Mouse (Mus musculus) lung, embryonic 16.5 days (tissue): ENCODE measurements around the gene Zfp292. TPM values are rescaled to one million over a fixed set of nuclear protein-coding genes. Genes with fewer than 3 reads are reported as not detected.

Source experiments
- ATAC-seq: fragments of 200-750 bp; cut with Nextera tagmentation; 2 replicates; pipeline ENCODE4 v1.8.0; 2017; ENCODE audit warnings: low read depth, mild to moderate bottlenecking, moderate library complexity
- H3K27ac ChIP-seq: fragments of 300-500 bp; sonication (generic); 2 replicates; pipeline ENCODE4 v1.5.1; 2014; ENCODE audit warnings: mild to moderate bottlenecking, control low read depth, low read length
- H3K27me3 ChIP-seq: fragments of 300-500 bp; sonication (generic); 2 replicates; pipeline ENCODE4 v1.6.1; 2014; ENCODE audit warnings: low read depth, low read length, mixed read lengths; ENCODE audit not compliant: control insufficient read depth, insufficient read depth
- H3K36me3 ChIP-seq: fragments of 300-500 bp; sonication (generic); 2 replicates; pipeline ENCODE4 v1.6.1; 2014; ENCODE audit warnings: low read length; ENCODE audit not compliant: control insufficient read depth, insufficient read depth
- H3K4me1 ChIP-seq: fragments of 300-500 bp; sonication (generic); replicated peaks from 2 replicates; pipeline ENCODE4 v1.6.1; 2014; ENCODE audit warnings: low read length, mixed read lengths; ENCODE audit not compliant: control insufficient read depth, insufficient read depth
- H3K4me2 ChIP-seq: fragments of 300-500 bp; sonication (generic); 2 replicates; pipeline ENCODE4 v1.6.1; 2014; ENCODE audit warnings: low read depth, low read length, control low read depth
- H3K4me3 ChIP-seq: fragments of 300-500 bp; sonication (generic); 2 replicates; pipeline ENCODE4 v1.5.1; 2014; ENCODE audit warnings: mild to moderate bottlenecking, low read length, control low read depth
- H3K9ac ChIP-seq: fragments of 300-500 bp; sonication (generic); 2 replicates; pipeline ENCODE4 v1.6.1; 2014; ENCODE audit warnings: low read length, control low read depth
- H3K9me3 ChIP-seq: fragments of 300-500 bp; sonication (generic); 2 replicates; pipeline ENCODE4 v1.6.1; 2016; ENCODE audit warnings: low read length; ENCODE audit not compliant: control insufficient read depth
- WGBS: fragments of 180-500 bp; shearing (Covaris S2); extraction: QIAGEN DNeasy Blood & Tissue Kit; methylation state at CpG from one replicate; pipeline ENCODE4 v1.1.7; 2014; 5-methylcytosine and 5-hydroxymethylcytosine counted together
- polyA plus RNA-seq: library from polyadenylated mRNA; unstranded; fragments of >200 nt; fragmentation: Nextera tagmentation; extraction: Ambion mirVana; gene quantifications from 2 replicates; pipeline ENCODE4 v1.2.1, GENCODE M21; 2015

Gene Zfp292
- polyA plus RNA-seq, 1 experiment from 2014 or later = 16.2 TPM

DNA sequence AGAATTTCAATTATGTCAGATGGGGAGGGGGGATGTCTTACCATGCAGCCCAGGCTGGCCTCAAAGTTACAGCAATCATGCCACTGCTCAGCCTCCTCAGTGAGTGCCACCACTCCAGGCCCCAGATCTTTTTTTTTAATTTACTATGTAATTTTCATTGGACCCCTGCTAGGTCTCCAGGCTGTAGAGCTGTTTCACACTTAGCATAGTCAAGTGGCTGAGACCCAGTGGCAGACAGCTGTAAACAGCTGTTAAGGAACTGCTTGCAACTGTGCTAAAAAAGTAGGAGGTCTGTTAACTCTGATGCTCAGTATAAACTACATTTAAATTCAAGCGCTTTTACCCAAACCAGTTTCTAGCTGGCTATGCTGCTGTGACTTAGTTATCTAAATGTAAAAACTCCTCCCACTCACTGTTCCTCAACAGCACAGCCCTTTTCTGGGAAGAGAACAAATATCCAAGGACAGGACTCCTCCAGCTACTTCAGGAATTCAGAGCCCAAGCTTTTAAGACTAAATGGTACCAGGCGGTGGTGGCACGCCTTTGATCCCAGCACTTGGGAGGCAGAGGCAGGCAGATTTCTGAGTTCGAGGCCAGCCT, 9.8 kb downstream of the Zfp292 start:
- Histone ChIP-seq H3K27me3 (no peaks in the 10 kb centered on the region), H3K4me3 (no peak overlapping the region), H3K9me3 (no peaks in the 10 kb centered on the region), H3K4me1 (0 out of 2 replicates have a peak, but pooled peaks cover 6% of the 10 kb centered on the region), H3K4me2 (no peak overlapping the region), H3K27ac (no peak overlapping the region), H3K36me3 (peaks cover 5% of the 10 kb centered on the region; the same call in 1 of the 2 replicates), H3K9ac (no peak overlapping the region)
- ATAC-seq = peak; percentile 87
- WGBS = 80% methylated on average over 4 of the region's 4 CpGs

DNA sequence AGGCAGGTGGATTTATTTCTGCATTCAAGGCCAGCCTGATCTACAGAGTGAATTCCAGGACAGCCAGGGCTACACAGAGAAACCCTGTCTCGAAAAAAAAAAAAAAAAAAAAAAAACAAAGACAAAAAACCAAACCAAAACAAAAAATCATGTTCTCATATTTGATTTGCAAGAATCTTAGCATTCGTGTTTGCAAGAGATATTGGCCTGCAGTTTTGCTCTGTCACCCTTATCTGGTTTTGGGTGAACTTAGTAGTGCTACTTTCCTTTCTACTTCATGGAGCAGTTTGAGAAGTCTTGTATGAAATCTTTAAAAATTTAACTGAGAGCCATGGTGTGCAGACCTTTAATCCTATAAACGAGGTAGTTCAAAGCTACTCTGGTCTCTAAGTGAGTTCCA, 12.9 kb downstream of the Zfp292 start:
- Histone ChIP-seq H3K4me2 (no peak overlapping the region), H3K9me3 (no peaks in the 10 kb centered on the region), H3K4me3 (no peak overlapping the region), H3K27ac (no peak overlapping the region), H3K36me3 (no peaks in the 10 kb centered on the region), H3K27me3 (no peaks in the 10 kb centered on the region), H3K9ac (no peak overlapping the region), H3K4me1 (0 out of 2 replicates have a peak, but pooled peaks cover 6% of the 10 kb centered on the region)
- 77% methylated on average over 3 of the region's 3 CpGs for whole genome bisulfite sequencing
- ATAC-seq = no peak

DNA sequence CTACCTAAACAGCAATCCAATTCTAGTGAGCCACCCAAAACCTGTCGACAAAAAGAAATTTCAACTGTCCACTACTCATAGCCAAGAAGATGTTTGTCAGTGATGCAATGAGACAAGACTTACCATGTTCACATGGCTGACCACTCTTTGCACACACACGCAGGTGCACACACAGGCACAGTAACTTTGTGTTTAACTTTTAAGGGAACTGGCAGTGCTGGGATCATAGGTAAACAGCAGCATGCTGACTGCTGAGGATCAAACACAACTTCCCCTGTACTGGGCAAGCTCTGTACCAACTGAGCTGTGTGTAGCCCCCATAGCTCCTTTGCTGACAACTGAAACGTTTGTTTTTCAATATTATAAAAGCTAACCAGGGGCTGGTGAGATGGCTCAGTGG, 21.3 kb downstream of the Zfp292 start:
- Histone ChIP-seq H3K4me1 (no peaks in the 10 kb centered on the region), H3K27me3 (no peaks in the 10 kb centered on the region), H3K9ac (no peak overlapping the region), H3K27ac (no peak overlapping the region), H3K4me2 (no peak overlapping the region), H3K9me3 (no peaks in the 10 kb centered on the region), H3K36me3 (no peaks in the 10 kb centered on the region), H3K4me3 (no peak overlapping the region)
- whole genome bisulfite sequencing = 85% methylated on average over 3 of the region's 3 CpGs
- no peak for ATAC-seq

DNA sequence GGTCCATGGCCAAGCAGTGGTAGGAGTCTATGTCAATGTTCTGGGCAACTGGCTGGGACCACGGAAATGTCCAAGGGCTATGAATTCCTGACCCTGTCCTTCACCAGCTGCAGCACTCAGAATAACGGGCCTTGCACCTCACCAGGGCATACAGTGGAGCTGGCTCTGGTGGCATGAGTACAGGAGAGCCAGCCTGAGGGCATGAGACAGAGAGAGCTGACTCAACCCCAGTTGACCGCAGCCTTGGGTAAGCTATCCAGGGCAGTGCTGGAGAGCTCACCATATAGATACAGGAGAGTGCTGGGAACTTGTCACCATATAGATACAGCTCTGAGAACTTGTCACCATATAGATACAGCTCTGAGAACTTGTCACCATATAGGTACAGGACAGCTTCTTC, 23.3 kb downstream of the Zfp292 start:
- no peak for ATAC-seq
- no peak overlapping the region for H3K9ac ChIP-seq
- no peaks in the 10 kb centered on the region for H3K36me3 ChIP-seq
- H3K4me2 ChIP-seq = no peak overlapping the region
- H3K4me1 ChIP-seq = no peaks in the 10 kb centered on the region
- 84% methylated on average over 3 of the region's 3 CpGs for WGBS
- no peaks in the 10 kb centered on the region for H3K9me3 ChIP-seq
- no peak overlapping the region for H3K4me3 ChIP-seq
- H3K27me3 ChIP-seq = no peaks in the 10 kb centered on the region
- no peak overlapping the region for H3K27ac ChIP-seq

DNA sequence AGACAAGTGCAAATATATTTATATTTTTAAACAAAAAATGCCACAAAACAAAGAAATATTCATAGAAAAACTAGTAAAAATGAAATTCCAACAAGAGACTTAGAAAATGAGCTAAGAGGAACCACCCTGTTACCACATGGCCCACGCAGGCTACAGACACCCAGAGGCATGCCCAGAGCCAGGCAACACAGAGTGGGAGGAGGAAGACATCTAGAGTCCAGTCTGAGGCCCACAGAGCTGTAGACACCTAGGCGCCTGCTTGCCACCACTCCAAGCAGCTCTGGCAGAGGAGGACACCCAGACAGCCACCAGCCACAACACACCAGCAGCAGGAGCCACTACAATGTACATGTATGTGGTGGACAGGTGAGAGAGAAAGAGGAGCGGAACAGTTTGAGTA, 23.9 kb downstream of the Zfp292 start:
- H3K4me3 ChIP-seq = no peak overlapping the region
- 85% methylated on average over 3 of the region's 3 CpGs for WGBS
- no peak for ATAC-seq
- H3K9ac ChIP-seq = no peak overlapping the region
- no peaks in the 10 kb centered on the region for H3K9me3 ChIP-seq
- H3K27ac ChIP-seq = no peak overlapping the region
- no peak overlapping the region for H3K4me2 ChIP-seq
- no peaks in the 10 kb centered on the region for H3K4me1 ChIP-seq
- no peaks in the 10 kb centered on the region for H3K27me3 ChIP-seq
- H3K36me3 ChIP-seq = peaks cover 4% of the 10 kb centered on the region

DNA sequence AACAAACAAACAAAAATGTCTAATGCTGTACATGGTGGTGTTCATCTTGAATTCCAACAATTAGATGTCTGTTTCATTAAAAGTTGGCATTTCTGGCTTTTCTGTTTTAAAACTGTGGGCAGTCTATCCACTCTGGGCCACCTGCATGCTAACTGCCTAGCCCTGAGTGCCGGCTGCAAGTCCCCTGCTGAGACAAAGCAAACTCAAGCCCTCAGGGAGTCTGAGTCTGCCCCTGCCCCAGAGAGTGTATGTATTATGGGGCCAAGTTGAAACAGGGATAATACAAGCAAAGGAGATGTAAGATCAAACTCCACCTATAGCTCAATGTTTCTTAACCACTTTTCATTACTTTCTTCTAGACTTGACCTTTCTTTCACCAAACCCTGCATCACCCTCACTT, 26.8 kb downstream of the Zfp292 start:
- H3K36me3 ChIP-seq = peaks cover 13% of the 10 kb centered on the region
- H3K4me2 ChIP-seq = no peak overlapping the region
- 43% methylated on average over 1 of the region's 1 CpGs for WGBS
- no peak overlapping the region for H3K9ac ChIP-seq
- no peak overlapping the region for H3K4me3 ChIP-seq
- no peak for ATAC-seq
- no peak overlapping the region for H3K27ac ChIP-seq
- H3K9me3 ChIP-seq = no peaks in the 10 kb centered on the region
- H3K4me1 ChIP-seq = no peaks in the 10 kb centered on the region
- no peaks in the 10 kb centered on the region for H3K27me3 ChIP-seq

DNA sequence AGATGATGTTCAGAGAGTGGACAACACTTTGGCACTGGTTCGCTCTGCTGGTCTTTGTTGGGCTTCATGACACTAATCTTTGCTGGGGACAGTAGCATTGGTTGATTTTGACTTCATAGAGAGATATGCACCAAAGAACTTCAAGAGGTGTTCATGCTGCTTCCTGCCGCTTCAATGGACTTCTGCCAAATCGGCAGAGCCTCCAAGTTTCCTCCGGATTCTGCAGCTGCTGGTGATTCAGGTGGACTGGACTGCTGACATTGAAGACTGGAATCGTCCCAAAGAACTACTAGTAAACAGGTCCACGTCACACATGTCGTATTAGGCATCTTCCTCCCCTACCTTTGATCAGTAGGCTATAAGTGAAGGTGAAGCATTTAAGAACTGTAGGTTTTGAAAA, 30.7 kb downstream of the Zfp292 start:
- no peak overlapping the region for H3K4me3 ChIP-seq
- H3K9me3 ChIP-seq = no peaks in the 10 kb centered on the region
- no peak for ATAC-seq
- no peak overlapping the region for H3K4me2 ChIP-seq
- no peak overlapping the region for H3K27ac ChIP-seq
- WGBS = 87% methylated on average over 7 of the region's 7 CpGs
- peaks cover 6% of the 10 kb centered on the region; the same call in 1 of the 2 replicates for H3K4me1 ChIP-seq
- no peaks in the 10 kb centered on the region for H3K27me3 ChIP-seq
- H3K36me3 ChIP-seq = peaks cover 13% of the 10 kb centered on the region
- no peak overlapping the region for H3K9ac ChIP-seq

DNA sequence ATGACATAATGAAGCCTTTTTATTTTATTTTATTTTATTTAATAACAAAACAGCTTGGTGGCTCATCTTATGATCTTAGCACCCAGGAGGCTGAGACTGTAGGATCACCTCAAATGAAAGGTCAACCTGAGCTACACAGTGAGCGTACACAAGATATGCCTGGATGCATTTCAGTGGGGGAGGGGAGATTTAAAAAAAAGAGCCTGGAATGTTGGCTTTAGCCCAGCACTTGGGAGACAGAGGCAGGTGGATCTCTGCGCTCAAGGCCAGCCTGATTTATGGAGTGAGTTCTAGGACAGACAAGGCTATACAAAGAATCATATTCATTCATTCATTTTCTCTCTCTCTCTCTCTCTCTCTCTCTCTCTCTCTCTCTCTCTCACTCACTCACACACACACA, 32.6 kb downstream of the Zfp292 start:
- no peak overlapping the region for H3K4me3 ChIP-seq
- no peak overlapping the region for H3K4me2 ChIP-seq
- no peak overlapping the region for H3K9ac ChIP-seq
- no peaks in the 10 kb centered on the region for H3K9me3 ChIP-seq
- ATAC-seq = no peak
- peaks cover 13% of the 10 kb centered on the region for H3K36me3 ChIP-seq
- no peak overlapping the region for H3K27ac ChIP-seq
- 84% methylated on average over 2 of the region's 2 CpGs for WGBS
- H3K4me1 ChIP-seq = peaks cover 6% of the 10 kb centered on the region; the same call in 1 of the 2 replicates
- H3K27me3 ChIP-seq = no peaks in the 10 kb centered on the region

DNA sequence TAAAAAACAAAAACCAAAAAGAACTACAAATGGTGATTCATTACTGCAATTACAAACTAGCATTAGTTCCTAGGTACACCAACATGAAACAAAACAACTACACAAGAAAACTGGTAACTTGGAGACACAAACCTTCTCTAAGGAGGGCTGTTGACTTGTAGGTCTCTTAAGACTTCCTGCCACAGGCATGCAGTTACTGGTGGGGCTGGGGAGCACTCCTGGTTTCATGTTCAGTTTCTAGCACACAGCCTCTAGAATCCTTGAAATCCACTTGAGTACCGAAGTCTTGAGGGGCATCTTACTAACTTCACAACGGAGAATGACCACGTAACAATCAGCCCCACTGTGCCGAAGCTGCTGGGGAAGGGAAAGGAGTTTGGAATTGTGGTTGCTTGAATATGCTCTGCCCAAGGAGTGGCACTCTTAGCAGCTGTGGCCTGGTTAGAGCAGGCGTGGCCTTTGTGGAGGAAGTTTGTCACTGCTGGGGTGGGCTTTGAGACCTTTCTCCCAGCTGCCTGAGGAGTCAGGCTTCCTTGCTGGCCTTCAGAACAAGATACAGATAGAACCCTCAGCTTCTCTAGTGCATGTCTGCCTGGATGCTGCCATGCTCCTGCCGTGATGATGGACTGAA, 35.0 kb downstream of the Zfp292 start:
- Histone ChIP-seq H3K36me3 (peaks cover 6% of the 10 kb centered on the region), H3K4me1 (peaks cover 6% of the 10 kb centered on the region; the same call in 1 of the 2 replicates), H3K4me3 (no peak overlapping the region), H3K27me3 (no peaks in the 10 kb centered on the region), H3K9me3 (no peaks in the 10 kb centered on the region), H3K9ac (no peak overlapping the region), H3K27ac (peak overlapping the region; percentile 46), H3K4me2 (no peak overlapping the region)
- ATAC-seq = peak; percentile 57
- WGBS = 65% methylated on average over 6 of the region's 6 CpGs
